Mouse (Mus musculus) cerebellum, postnatal 10 days (tissue): ENCODE data around the gene Dennd5b.
"Not testable (repeated sequence)": the region's sequence is repeated elsewhere in the genome, so short reads cannot be mapped to it uniquely, and the experiment has no call there.

Source experiments
- DNase-seq, 2 experiments: peaks; one replicate each; pipeline ENCODE4 v3.0.0; 2021; ENCODE audit warnings: mixed read lengths in 2 of 2

The Dennd5b gene

DNA sequence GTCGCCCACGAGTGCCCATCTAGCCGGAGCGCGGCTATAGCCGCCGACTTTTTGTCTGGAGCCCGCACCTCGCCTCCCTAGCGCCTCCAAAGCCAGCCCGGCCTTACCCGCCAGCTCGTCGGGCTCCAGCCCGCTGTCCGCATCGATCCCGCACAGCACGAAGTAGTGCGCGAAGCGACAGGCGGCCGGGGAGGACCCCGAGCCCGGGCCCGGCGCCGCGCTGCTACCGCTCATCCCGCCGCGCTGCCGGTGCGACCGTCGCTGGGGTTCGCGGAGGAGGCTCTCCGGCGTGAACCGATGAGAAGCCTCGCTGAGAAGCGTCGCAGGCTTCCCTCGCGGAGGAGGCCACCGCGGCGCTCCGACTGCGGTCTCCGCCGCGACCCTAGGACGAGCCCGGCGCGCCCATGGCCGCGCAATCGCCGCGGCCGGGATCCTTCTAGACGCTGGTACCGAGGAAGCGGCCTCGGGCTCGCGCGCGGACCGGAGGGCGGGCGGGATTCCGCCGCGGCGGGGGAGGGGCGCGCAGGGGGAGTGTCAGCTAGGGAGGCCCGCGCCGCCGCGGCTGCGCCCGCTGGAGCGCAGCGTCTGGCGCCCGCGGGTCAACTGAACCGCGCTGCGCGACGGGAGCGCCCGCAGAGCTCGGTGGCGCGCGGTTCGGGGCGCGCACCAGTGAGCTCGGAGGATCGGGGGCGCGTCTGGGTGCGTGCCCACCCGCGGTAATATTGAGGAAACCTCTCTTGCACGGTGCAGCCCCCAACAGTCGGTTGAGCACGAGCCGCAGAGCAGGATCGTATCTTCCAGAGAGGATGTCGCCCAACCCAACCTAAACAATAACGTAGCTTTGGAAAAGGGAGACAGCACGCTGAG is at the start of gene Dennd5b:
Dennd5b (minus strand) TSS at position 605 of the 867 bp plus-strand sequence.
- peak; percentile 89 to 93 for DNase-seq

DNA sequence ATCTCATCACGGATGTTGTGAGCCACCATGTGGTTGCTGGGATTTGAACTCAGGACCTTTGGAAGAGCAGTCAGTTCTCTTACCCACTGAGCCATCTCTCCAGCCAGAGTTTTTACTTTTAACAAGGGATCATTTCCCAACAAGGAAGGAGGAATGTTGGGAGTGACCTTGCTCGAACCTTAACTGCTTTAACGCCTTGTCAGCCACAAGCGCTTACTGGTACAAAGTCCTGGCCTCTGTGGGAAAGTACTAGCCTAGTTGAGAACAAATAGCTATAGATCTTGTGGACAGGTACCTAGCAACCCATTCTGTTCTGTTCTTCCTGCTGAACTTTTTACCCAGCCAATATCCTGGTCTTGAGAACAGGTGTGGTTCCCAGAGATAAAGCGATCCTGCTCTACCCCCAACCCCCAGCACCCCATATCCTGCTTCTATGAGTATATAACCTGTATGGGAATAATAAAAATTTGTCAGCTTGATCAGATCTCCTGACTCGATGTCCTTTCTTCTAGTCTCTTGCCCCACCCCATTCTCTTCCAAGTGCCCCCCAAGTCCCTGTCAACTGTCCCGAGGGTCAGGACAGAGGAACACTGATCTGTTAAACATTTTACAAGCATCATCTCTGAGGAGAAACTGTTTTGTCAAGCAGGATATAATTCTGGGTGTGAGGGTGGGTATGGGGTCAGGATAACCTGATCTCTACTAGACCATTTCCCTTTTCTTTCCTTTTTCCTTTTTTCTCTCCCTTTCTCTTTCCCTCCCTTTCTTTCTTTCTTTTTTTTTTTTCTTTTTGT is 47.2 kb upstream of the Dennd5b start:
- no peak for DNase-seq

DNA sequence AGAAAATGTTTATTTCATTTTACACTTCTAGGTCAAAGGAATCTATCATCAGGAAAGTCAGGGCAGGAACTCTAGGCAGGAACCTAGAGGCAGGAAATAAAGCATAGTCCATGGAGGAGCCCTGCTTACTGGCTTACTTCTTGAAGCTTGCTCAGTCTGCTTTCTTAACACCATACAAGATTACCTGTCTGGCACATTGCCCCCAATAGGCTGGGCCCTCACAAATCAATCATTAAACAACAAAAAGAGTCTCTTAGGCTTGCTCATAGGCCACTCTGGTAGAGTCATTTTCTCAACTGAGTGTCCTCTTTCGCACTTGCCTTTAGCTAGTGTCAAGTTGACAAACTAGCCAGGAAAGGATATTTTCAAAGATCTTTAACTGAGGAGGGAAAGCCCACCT is 43.7 kb upstream of the Dennd5b start:
- no peak for DNase-seq

DNA sequence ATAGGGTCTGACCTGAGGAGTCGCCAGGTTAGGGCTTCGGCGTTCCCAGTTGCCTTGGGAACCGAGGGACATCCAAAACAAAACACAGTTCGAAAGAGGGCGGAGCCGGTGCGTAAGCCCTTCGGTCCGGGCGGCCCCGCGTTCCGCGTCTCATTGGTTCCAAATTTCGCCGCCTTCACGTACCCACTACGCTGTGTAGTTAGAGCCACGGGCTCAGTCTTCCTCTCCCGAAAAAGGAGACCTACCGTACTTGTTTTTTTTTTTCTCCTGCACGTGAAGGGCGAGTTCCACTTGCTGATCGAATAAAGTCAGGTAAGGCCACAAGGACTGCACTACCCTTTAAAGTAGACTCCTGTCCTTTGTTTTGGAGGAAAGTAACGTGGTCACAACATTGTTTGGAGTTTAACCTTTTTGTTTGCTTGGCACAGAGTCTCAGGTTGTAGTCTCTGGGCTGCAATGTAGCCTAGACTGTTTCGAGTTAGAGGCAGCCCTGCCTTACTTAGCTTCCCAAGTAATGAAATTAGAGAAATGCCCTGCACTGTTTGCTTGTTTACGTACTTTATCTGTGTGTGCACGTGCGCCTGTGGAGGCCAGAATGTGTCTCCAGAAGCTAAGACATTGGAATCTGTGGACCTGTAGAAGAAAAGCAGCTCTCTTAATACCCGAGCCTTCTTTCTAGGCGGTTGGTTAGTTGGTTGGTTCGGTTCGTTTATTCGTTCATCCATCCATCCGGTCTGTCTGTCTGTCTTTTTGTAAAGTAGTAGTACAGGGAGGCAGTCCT is 40.1 kb upstream of the Dennd5b start:
- DNase-seq = peak; percentile 82 to 86

DNA sequence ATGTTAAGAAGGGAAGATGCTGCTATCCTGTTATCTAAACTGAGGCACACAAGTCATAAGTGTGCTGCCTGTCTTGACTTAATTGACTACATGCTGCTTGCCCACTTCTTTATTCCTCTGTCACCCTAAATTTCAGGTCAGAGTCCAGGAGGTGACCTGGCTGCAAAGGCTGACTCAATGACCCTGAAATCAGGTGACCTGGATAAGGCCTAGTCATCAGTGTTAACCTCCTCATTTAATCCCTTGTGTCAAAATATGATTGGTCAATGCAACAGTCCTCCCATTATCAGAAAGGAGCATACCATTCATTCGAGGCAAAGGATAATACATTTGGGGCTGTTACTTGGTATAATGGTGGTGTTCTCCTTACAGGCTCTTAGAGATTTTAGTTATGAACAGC is 38.0 kb upstream of the Dennd5b start, which contains the start of gene Etfbkmt:
Etfbkmt (plus strand) TSS at position 379 of the 400 bp plus-strand sequence.
- no peak for DNase-seq

DNA sequence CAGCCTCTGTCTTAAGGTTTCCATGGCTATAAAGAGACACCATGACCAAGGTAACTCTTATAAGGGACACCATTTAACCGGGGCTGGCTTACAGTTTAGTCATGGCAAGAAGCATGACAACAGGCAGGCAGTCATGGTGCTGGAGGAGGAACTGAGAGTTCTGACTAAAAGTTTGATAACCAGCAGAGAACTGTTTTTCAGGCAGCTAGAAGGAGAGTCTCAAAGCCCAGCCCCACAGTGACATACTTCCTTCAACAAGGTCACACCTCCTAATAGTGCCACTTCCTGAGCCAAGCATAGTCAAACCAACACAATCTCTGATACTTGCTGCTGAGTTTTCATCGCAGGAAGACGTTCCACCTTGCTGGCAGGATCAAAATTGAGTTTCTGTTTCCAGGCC is 37.5 kb upstream of the Dennd5b start:
- DNase-seq = no peak

DNA sequence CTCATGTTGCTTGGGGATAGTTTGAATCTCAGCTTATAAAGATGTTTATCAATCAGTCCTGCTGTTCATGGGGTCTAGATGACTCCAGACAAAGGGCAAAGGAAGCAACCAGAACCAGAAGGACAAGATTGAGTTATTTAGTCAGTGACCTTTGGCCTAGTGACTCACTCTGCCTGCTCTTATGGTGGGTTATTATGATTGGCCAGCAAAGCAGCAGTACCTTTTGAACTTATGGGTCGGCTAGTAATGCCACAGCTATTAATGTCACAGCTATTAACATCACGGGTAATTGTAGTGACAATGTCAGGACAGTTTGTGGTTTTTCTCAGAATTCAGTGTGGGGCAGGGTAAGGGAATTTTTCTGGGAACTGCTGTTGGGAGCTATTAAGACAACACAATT is 36.5 kb upstream of the Dennd5b start:
- DNase-seq = no peak

DNA sequence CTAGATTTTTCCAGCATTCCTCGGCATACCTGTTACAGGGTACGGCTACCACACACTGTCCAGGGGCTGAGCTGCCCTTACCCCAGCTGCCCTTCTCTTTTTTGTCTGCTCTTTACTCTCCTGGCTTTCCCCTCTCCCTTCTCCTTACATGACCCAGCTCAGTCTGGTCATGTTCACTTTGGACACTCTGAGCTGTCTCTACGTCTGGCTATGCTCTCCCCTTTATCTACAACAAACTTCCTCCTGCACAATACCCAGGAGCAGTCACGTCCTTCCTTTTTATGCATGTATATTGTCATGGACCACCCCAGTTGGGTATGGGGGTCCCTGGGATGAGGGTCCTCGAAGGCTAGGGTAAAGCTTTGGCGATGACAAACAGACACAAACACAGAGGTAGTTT is 34.2 kb upstream of the Dennd5b start:
- no peak for DNase-seq

DNA sequence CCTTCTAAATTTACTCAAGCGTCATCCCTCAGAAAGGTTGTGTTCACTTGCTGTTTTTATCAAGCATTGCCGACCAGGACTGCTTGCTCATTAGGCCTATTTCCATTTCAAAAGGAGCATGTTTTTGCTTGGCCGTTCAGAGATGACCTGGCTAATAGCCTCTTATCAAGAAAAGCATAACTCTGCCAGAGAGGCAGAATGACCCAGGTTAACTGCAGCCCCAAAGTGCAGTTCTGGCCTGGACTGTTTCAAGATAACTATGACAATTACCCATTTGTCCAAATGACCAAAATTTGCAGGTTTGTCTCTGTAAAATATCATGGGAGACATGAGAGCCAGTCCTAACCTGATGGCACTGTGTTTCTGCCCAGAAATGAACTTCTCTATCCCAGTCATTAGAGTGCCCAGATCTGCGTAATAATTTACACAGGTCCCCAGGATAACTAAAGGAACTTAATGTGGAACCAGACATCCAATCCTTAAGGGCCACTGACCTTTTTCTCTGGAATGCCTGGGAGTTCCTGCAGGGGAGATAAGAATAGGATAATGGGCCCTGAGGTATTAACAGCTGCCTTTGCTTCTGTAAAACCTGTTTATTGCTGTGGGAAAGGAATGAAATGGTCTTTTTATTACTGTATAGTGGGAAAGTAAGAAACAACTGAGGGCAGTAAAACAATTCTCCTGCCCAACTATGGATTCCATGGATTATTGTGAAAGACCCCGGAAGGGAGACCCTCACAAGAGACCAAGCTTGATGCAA is 33.1 kb upstream of the Dennd5b start:
- no peak for DNase-seq

DNA sequence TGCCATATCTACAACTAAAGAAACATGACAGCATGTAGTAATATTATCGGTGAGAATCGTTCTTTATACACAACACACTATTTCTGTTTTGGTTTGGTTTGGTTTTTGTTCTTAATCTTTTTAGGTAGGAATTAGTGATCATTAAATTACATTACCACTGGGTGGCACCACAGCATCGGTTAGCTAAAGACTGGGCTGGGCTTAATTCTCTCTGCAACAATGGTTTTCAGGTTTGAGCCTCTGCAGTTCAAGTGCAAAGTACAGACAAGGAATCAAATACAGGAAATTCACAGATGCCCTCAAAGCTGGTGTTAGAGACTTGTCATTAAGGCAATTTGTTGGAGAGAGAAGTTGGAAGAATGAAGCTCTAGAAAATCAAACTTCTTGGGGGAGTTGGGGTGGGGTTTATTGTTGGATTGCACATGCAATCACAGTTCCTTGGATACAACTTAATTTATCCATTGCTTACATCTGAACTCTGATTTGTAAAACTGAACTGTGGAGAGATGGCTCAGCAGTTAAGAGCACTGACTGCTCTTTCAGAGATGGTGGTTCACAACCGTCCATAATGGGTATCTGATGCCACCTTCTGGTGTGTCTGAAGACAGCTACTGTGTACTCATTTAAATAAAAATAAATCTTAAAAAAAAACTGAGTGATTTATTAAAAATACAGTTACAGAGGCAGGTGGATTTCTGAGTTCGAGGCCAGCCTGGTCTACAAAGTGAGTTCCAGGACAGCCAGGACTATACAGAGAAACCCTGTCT is 31.0 kb upstream of the Dennd5b start:
- DNase-seq = peak; percentile 59 to 71

DNA sequence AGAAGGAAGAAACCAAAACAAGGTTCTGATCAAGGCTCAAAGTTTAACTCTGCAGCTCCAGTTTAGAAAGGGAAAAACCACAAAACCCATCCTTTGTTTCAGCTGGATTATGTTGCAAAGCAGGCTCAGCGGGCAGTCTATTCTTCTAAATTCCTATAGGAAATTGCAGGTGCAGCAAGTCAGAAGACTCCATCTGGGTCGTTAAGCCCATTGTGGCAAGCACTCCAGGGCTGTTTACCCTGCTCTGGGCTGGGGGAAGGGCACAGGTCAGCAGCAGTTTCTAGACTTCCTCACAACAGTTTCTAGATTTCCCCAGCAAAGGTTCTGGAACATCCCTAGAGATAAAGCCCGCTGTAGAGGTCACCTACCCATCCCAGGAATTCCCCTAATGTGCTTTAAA is 29.6 kb upstream of the Dennd5b start:
- DNase-seq = no peak

DNA sequence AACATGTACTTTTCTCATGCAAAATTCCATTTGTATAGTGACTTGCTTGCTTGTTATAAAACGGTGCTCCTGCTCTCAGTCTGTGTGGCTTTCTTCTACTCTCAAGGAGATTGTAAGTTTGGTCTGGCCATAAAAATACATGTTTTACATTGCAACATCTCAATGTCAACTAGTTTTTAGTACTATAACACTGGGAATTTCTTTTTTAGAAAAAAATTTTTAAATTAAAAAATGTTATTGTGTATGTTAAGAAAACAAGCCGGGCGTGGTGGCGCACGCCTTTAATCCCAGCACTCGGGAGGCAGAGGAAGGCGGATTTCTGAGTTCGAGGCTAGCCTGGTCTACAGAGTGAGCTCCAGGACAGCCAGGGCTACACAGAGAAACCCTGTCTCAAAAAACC is 28.4 kb upstream of the Dennd5b start, which contains the start of gene Gm10203:
Gm10203 (plus strand) TSS at position 301 of the 400 bp plus-strand sequence.
- DNase-seq = not testable (repeated sequence)

DNA sequence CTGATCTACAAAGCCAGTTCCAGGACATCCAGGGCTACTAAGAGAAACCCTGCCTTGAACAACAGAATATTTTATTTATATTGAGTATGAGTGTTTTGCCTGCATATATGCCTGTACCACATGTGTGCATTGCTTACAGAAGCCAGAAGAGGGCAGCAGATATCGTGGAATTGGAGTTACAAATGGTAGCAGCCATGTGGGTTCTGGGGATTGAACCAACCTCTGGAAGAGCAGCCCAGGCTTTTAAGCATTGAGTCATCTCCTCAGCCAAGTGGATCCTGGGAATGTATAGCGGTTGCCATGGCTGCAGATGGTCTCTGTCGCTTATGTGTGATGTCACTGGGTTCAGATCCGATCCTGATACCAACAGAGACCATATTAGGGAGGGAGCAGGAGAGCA is 25.2 kb upstream of the Dennd5b start:
- DNase-seq = peak; percentile 68 to 70

DNA sequence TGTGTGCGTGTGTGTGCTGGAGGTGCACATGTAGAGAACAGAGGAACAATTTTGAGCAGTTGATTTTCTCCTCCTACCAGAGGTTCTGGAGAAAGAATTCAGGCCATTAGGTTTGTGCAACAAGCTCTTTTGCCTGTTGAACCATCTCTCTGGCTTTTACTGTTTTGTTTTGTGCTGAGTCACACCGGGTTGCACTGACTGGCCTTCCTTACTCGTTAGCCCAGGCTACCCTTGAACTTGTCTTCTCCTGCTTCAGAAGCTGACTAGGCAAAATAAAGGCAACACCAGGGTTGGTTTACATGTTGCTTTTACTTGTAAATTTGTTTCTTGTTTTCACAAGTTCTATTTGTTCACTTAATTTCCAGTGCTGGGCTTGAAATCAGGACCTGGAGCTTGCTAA is 21.6 kb upstream of the Dennd5b start:
- no peak for DNase-seq

DNA sequence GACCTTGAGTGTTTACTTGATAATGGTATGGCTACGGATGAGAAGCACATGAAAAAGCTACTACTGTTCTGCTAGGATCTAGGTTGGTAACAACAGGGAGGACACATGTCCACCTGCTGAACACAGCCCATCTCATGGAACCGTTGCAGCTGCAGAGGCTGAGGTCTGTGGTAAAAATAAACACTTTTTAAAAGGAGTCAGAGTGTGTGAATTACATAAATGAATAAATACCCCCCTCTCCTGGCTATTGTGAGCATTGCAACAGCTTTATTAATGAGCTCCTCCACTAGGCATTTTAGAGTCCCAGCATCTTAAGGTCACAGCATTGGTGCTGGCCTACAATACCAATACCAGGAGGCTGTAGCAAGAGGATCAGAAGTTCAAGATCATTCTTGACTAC is 18.4 kb upstream of the Dennd5b start:
- DNase-seq = peak; percentile 80 to 88

DNA sequence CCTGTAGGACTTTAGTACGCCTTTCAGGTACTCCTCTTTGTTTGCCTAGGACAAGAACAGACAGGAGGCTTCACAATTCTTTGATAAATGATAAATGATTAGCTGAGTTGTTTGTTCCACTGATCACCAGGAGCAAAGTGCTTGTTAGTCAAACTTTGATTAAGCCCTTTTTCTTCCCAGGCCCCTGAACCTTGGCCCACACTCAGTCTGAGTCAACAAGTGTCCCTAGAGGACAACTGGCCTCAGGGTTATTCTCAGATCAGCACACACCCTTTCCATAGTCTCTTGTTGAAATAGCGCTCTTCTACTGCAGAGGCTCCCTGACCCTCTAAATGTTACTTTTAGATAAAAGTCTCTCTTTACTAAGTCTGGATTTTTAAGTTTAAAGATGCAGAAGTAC is 17.5 kb upstream of the Dennd5b start:
- DNase-seq = no peak

DNA sequence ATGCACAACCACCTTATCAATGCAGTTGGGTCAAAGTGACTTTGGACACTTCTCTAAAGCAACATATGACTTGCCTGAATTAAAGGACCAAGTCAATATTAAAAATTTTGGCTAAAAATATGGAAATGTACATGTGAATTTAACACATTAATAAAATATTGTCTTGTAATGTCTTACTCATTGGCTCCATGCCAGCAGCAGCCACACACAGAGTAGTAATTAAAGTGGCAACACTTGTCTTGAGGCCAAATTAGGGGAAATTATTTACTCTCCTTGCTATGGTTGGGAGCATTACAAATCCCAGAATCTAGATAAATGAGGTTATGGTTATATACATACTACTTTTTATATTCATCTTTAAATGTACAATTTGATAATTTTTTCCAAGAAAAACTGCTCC is 15.5 kb upstream of the Dennd5b start:
- DNase-seq = peak; percentile 9 to 20

DNA sequence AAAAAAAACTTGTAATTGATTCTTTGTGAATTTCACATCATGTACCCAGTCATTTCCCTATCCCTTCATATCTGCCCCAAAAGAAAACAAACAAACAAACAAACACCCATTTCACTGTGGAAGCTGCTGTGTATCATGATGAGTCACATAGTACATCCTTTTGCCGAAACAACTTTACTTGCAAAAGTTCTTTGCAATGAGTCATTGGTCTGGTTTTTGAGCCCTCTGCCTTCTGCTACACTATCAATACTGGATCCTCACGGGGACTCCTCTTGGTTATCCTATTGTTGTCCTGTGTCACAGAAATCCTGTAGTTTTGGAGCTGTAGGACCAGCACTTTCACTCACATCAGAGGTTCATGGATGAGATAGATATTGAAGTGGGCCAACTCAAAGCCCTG is 7.4 kb upstream of the Dennd5b start:
- no peak for DNase-seq

DNA sequence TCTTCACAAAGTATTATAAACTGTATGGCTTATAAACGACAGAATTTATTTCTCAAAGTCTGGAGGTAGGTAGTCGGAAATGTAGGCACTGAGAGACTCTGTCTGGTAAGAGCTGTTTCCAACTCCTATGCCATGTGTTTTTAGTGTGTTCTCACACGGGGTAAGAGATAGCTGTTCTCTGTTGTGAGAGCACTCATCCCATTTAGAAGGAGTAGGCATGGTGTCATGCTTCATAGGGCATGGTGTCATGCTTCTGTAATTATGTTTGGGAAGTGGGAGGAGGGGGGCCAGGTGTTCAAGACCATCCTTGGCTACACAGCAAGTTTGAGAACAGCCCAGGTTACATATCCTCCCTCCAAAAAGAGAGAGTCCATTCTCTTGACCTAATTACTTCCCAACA is 6.1 kb upstream of the Dennd5b start:
- no peak for DNase-seq

DNA sequence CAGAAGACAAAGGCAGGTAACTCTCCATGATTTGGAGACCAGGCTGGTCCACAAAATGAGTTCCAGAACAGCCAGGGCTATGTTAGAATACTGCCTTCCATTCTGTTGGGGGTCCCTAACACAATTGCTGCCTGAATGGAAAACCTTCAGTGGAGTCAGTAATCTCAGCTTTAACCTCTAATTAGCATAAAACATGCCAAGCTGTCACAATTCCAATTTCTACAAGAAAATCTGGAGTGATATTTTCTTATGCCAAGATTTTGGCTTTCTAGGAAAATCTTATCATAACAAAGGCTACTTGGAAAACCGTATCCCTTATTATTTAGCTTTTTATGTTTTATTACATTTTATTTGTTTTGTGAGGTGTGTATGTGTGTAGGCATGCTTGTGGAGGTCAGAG is 2.0 kb upstream of the Dennd5b start:
- DNase-seq = no peak

DNA sequence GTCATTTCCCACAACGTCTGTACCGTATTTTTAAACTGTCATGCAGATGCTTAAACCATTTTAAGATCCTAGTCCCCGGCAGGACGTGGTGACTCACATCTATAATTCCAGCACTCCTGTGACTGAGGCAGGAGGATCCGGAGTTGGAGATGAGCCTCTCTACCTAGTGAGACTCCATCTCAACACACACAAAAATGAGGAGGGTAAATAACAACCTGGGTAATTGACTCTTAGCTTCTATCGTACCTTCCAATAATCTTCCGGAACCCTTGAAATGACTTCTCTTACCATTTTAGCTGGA is 413 bp upstream of the Dennd5b start:
- no peak for DNase-seq
